Mouse (Mus musculus) megakaryocyte-erythroid progenitor cell, adult 5-6 weeks (primary cell): ENCODE data around the gene Zfp575. TPM values are rescaled to one million over a fixed set of nuclear protein-coding genes. Genes with fewer than 3 reads are reported as not detected.
"Not testable (repeated sequence)": the region's sequence is repeated elsewhere in the genome, so short reads cannot be mapped to it uniquely, and the experiment has no call there.

Experiments used
- ATAC-seq: replicated peaks from 2 replicates; pipeline ENCODE4 v1.8.0; 2016; ENCODE audit warnings: mild to moderate bottlenecking, inconsistent platforms; ENCODE audit not compliant: severe bottlenecking, poor library complexity, low FRiP score, low TSS enrichment
- total RNA-seq, 2 experiments: library from RNA; stranded (forward) in 1 of 2; stranded (reverse) in 1 of 2; fragments of 200-1000, 215-1000 nt in 1 of 2; fragments of >200 nt in 1 of 2; fragmentation: Nextera tagmentation in 1 of 2; gene quantifications; 2 replicates each; pipeline ENCODE4 v1.2.3; 2014 to 2017

Gene Zfp575
- total RNA-seq (2014; fragmentation: Nextera tagmentation) (0.37 TPM in 1 of 2 replicates, not detected in the other), total RNA-seq (2017) (not detected in 2 replicates)

DNA sequence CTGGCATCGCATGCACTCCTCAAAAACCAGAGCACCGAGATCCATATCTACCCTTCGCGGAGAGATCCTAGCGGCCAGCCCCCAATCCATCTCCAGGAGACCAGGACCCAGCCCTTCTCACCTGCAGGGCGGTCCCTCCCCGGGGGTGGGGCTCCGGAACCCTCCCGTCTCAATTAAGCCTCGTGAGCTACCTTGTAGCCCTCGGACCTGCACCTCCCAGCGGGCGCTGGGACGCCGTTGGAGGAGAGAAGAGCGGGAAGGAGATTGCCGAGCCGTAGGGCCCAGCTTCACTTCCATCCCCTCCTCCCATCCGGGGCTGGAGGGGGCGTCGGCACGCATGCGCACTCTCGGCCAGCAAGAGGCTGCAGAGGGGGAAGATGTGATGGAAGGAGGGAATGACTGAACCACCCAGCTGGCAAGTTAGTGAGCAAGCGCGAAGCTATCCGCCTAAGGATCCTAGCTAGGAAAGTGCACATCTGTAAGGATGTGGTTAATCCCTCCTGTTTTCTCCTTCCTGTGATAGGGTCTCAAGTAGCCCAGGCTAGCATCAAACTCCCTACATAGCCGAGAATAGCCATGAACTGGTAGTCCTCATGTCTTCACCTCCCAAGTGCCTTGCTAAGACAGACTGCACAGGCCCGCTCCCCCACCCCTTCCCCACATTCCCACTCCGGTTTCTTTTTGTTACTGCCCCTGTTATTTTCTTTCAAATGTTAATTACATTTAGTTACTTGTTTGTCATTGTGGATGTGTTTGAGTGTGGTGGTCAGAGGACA is at the start of gene Zfp575, which contains the start of gene Ethe1:
Zfp575 (minus strand) TSS at position 312 of the 776 bp plus-strand sequence.
Ethe1 (plus strand) TSS at position 214 of the 776 bp plus-strand sequence.
- ATAC-seq: no peak

DNA sequence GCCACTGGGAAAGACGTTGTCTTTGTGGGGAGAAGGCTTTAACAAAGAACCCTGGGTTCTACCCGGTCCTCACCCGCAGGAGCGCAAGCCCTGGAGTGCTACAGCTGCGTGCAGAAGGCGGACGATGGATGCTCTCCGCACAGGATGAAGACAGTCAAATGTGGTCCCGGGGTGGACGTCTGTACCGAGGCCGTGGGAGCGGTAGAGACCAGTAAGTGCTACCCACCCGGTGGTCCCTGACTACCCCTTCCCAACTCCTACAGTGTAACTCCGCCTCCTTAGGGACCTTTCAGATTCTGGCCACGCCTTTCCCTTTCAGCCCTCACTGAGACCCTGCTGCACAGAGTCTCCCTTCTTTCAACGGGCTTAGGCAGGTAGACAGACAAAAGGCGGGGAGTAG is 49.6 kb upstream of the Zfp575 start:
- no peak for ATAC-seq

GRCm38 (mm10) chr7:24636264-24636663 is 48.8 kb upstream of the Zfp575 start, which contains the start of gene Lypd3:
Gene Lypd3, plus strand, starts transcription at chr7:24636550.
- no peak for ATAC-seq

DNA sequence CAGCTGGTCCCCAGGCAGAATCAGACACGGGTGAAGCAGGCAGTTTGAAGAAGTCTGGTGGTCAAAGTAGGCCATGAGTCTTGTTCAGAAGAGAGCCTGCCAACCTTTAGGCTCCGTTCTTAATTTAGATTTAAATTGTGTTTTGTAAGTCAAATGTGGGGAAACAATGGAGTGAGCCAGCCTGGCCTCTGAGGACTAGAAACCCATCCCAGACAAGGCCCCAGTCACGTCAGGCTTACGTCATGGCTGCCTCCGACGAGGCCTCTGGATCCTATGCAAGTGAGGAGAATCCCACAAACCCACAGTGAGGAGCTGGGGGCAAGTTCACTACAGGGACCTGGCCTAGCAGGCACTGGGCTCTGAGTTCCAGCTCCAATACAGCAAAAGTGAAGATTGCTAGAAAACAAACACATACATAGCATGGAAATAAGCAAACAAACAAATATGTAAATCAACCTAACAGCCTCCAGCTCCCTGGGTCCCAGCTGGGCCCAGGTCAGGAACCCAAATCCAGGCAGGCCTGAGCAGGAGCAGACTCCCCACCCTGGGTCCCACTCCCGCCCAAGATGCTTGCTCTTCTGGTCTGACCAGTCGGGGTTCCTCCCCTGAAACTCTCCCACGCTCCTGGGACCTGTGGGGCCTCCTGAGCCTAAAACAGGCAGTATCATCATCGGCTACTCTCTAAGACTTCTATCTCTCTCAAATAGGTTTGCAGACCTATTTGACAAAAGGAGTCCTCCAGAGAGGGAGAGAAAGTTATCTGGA is 42.9 kb upstream of the Zfp575 start:
- ATAC-seq: no peak

DNA sequence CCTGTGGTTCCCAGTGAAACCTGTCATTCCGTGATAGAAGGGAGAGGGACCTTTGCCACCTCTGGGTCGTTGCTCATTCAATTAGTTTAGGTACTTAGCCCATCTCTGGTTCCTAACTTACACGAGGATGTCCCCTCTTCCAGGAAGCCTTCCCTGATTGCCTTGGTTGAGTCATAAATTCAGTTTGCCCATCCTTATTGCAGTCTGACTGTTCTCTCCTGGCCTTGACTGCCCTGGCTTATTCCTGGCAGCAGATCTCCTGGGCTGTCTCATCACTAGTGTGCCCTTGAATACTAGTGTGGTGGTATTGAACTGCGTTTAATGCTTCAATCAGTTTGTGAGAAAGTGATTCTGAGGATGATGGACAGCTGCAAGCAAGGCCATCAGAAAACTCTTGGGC is 42.2 kb upstream of the Zfp575 start:
- no peak for ATAC-seq

- peak; percentile 98 for ATAC-seq
These were observed 41.5 kb upstream of the Zfp575 start for GRCm38 (mm10) chr7:24628685-24629610.

- ATAC-seq: no peak
These were observed 35.5 kb upstream of the Zfp575 start for GRCm38 (mm10) chr7:24622967-24623366.

DNA sequence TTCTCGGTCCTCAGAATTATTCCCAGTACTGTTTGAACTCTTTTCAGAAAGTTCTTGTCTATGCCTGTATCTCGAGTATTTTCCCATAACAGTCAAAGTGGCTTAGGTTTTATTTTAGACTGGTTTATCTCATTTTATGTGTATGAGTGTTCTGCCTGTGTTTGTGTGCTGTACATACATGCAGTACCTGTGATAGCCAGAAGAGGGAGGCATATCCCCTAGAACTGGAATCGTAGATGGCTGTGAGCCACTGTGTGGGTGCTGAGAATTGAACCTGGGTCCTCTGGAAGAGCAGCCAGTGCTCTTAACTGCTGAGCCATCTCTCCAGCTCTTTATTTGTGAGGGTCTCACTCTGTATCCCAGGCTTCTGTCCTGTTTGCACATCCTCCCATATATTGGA is 33.8 kb upstream of the Zfp575 start:
- no peak for ATAC-seq

GRCm38 (mm10) chr7:24619671-24620397 is 32.4 kb upstream of the Zfp575 start:
- ATAC-seq: no peak

GRCm38 (mm10) chr7:24618374-24618773 is 30.9 kb upstream of the Zfp575 start:
- not testable (repeated sequence) for ATAC-seq

- ATAC-seq: peak; percentile 26; the same call in 1 of the 2 replicates
These were observed 30.3 kb upstream of the Zfp575 start for GRCm38 (mm10) chr7:24617763-24618162.

DNA sequence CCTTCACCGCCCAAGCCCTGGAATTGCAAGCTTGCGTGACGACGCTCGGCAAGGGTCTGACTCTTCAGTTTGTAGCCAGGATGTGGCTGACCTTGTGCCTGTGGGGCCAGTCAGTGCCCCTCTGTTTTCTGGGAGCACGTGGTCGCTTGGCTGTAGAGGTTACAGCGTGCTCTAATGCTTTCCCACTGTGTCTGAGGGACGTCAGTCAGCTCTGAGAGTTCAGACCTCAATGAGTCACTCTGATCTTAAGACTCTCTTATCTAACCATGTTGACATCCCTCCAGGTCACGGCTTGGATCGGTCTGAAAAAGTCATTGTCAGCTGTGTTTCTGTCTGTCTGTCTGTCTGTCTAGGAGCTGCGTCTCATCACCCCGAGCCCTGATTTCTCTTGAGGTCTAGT is 27.4 kb upstream of the Zfp575 start:
- ATAC-seq: no peak

DNA sequence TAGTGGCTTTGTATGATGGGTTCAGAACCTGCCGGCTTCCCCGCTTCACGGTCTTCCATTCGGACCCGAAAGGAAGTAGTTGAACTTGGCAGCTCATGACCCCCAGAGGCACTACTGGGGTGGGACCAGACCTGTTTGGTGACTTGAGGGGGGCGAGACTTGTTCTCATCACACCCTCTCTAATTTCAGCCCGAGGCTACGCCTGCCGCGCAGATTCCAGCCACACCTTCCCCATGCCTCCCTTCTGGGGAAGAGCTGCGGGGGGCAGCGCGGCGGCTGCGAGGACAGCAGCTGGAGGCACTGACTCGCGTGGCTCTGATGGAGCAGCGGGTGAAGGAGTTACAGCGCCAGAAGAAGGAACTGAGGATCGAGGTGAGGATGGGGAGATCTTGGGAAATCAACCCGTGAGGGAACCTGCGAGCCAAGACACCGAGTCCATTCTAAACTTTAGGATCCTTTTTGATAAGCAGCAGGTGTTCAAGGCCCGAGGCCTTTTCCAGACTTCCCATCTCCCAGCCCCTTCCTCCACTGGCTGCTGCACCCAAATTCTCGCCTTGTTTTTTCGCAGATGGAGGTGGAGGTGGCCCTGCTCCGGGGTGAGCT is 25.0 kb upstream of the Zfp575 start:
- ATAC-seq: no peak

DNA sequence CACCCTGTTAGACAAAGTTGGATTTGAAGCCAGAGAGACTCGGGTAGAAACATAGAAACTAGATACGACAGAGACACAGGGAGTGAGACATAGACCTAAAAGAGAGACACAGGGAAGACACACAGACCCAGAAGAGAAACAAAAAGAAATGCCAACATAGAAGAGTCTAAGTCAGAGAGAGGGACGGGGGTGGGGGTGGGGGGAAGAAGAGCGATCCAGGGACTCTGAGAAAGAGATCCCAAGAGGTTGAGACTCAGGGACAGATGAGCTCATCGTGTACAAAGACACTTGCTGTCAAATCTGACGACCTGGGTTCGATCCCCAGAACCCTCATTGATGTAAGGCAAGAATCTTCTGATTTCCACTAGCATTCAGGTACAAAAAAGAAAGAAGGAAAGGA is 24.3 kb upstream of the Zfp575 start:
- ATAC-seq: no peak

- peak; percentile 90 for ATAC-seq
These were observed 23.5 kb upstream of the Zfp575 start for GRCm38 (mm10) chr7:24610879-24611494.

GRCm38 (mm10) chr7:24610144-24610878 is 22.9 kb upstream of the Zfp575 start, which contains the start of gene Phldb3:
Gene Phldb3, plus strand, starts transcription at chr7:24610763.
- peak; percentile 42 for ATAC-seq

- no peak for ATAC-seq
These were observed 21.1 kb upstream of the Zfp575 start for GRCm38 (mm10) chr7:24608561-24608960.
